Mouse (Mus musculus): ENCODE data around the gene Crisp1. TPM values are rescaled to one million over a fixed set of nuclear protein-coding genes. Genes with fewer than 3 reads are reported as not detected.

Gene Crisp1
- not detected in 2 replicates for polyA plus RNA-seq (2015; fragmentation: Nextera tagmentation; extraction: Ambion mirVana)

GRCm38 (mm10) chr17:40319062-40319461 lies at the start of gene Crisp1:
Gene Crisp1, minus strand, starts transcription at chr17:40319207.

Other genes with a start within 250 kb of the Crisp1 start
- gene AC192777.2, start 223.8 kb downstream of the Crisp1 start, polyA plus RNA-seq (2015; fragmentation: Nextera tagmentation; extraction: Ambion mirVana) = not detected in 2 replicates
- gene Pgk2, start 110.6 kb downstream of the Crisp1 start, polyA plus RNA-seq (2015; fragmentation: Nextera tagmentation; extraction: Ambion mirVana) = not detected in 2 replicates
- gene Crisp3, start 76.9 kb downstream of the Crisp1 start, polyA plus RNA-seq (2015; fragmentation: Nextera tagmentation; extraction: Ambion mirVana) = not detected in 2 replicates
- not detected in 2 replicates for gene Esp8, start 200.8 kb upstream of the Crisp1 start, polyA plus RNA-seq (2015; fragmentation: Nextera tagmentation; extraction: Ambion mirVana)
- not detected in 2 replicates for gene Esp6, start 242.3 kb upstream of the Crisp1 start, polyA plus RNA-seq (2015; fragmentation: Nextera tagmentation; extraction: Ambion mirVana)

All from spleen, postnatal 0 days (tissue).